Mouse (Mus musculus): Measurements from ENCODE around the gene Polr3e. TPM values are rescaled to one million over a fixed set of nuclear protein-coding genes. Genes with fewer than 3 reads are reported as not detected.

Polr3e gene
- total RNA-seq, 1 experiment: 44.4 TPM

- no peaks in the 10 kb centered on the region for H3K9me3 ChIP-seq (ENCODE audit: control insufficient read depth, insufficient read depth, low read depth, low read length)
- no peak overlapping the region; the same call in 1 of the 2 replicates for H3K27ac ChIP-seq (ENCODE audit: insufficient read depth, low read depth, low read length, poor library complexity, severe bottlenecking)
- no peak overlapping the region for H3K4me3 ChIP-seq (ENCODE audit: insufficient read depth in 1 of 2, low read depth in 1 of 2, low read length in 2 of 2, poor library complexity in 1 of 2, severe bottlenecking in 1 of 2)
- H3K4me1 ChIP-seq (ENCODE audit: control insufficient read depth in 2 of 2, insufficient read depth in 2 of 2, low read length in 2 of 2, poor library complexity in 1 of 2): peaks cover 0 to 15% of the 10 kb centered on the region in 2 experiments; a peak in 2 of 4 replicates
- in situ Hi-C loops (cut with MboI; ENCODE audit: low sequenced_read_pairs in 2 of 2, unreplicated experiment in 2 of 2): no loop called here
- TF ChIP-seq ZC3H11A (IDR thresholded peaks at IDR 0.05; ENCODE audit: borderline replicate concordance, low read depth, low read length) (no peak), CHD2 (IDR thresholded peaks at IDR 0.05; ENCODE audit: low read depth, low read length) (no peak), HCFC1 (IDR thresholded peaks at IDR 0.05; ENCODE audit: borderline replicate concordance, insufficient read depth, low read length) (no peak), ZNF384 (IDR thresholded peaks at IDR 0.05; ENCODE audit: low read depth, low read length) (no peak), MAFK (IDR thresholded peaks at IDR 0.05; ENCODE audit: insufficient read depth, low read depth, low read length) (no peak)
- no peak for DNase-seq (ENCODE audit: low read depth, low spot score)
- no peak overlapping the region for H3K9ac ChIP-seq (ENCODE audit: insufficient read depth, low read depth, low read length, poor library complexity, severe bottlenecking)
- H3K36me3 ChIP-seq (ENCODE audit: control insufficient read depth, insufficient read depth, low read length, poor library complexity, severe bottlenecking): no peaks in the 10 kb centered on the region
These were observed 19.7 kb upstream of the Polr3e start for GRCm38 (mm10) chr7:120897711-120898335.

GRCm38 (mm10) chr7:120900191-120900590 is 17.4 kb upstream of the Polr3e start:
- no peak for DNase-seq (ENCODE audit: low read depth, low spot score)
- Histone ChIP-seq H3K9me3 (ENCODE audit: control insufficient read depth, insufficient read depth, low read depth, low read length) (no peaks in the 10 kb centered on the region), H3K36me3 (ENCODE audit: control insufficient read depth, insufficient read depth, low read length, poor library complexity, severe bottlenecking) (no peaks in the 10 kb centered on the region), H3K4me1 (ENCODE audit: control insufficient read depth in 2 of 2, insufficient read depth in 2 of 2, low read length in 2 of 2, poor library complexity in 1 of 2) (peaks cover 0 to 15% of the 10 kb centered on the region in 2 experiments; a peak in 2 of 4 replicates), H3K4me3 (ENCODE audit: insufficient read depth in 1 of 2, low read depth in 1 of 2, low read length in 2 of 2, poor library complexity in 1 of 2, severe bottlenecking in 1 of 2) (no peak overlapping the region), H3K9ac (ENCODE audit: insufficient read depth, low read depth, low read length, poor library complexity, severe bottlenecking) (no peak overlapping the region), H3K27ac (ENCODE audit: insufficient read depth, low read depth, low read length, poor library complexity, severe bottlenecking) (no peak overlapping the region)
- in situ Hi-C loops (cut with MboI; ENCODE audit: low sequenced_read_pairs in 2 of 2, unreplicated experiment in 2 of 2): no loop called here
- TF ChIP-seq ZC3H11A (IDR thresholded peaks at IDR 0.05; ENCODE audit: borderline replicate concordance, low read depth, low read length): no peak
- TF ChIP-seq CHD2 (IDR thresholded peaks at IDR 0.05; ENCODE audit: low read depth, low read length): no peak
- TF ChIP-seq ZNF384 (IDR thresholded peaks at IDR 0.05; ENCODE audit: low read depth, low read length): no peak
- no peak for TF ChIP-seq MAFK (IDR thresholded peaks at IDR 0.05; ENCODE audit: insufficient read depth, low read depth, low read length)

- DNase-seq (ENCODE audit: low read depth, low spot score): no peak
- no peak overlapping the region for H3K27ac ChIP-seq (ENCODE audit: insufficient read depth, low read depth, low read length, poor library complexity, severe bottlenecking)
- no peaks in the 10 kb centered on the region for H3K36me3 ChIP-seq (ENCODE audit: control insufficient read depth, insufficient read depth, low read length, poor library complexity, severe bottlenecking)
- H3K9ac ChIP-seq (ENCODE audit: insufficient read depth, low read depth, low read length, poor library complexity, severe bottlenecking): no peak overlapping the region
- H3K4me3 ChIP-seq (ENCODE audit: insufficient read depth in 1 of 2, low read depth in 1 of 2, low read length in 2 of 2, poor library complexity in 1 of 2, severe bottlenecking in 1 of 2): no peak overlapping the region
- H3K4me1 ChIP-seq (ENCODE audit: control insufficient read depth in 2 of 2, insufficient read depth in 2 of 2, low read length in 2 of 2, poor library complexity in 1 of 2): peaks cover 0 to 15% of the 10 kb centered on the region in 2 experiments; a peak in 2 of 4 replicates
- no peaks in the 10 kb centered on the region for H3K9me3 ChIP-seq (ENCODE audit: control insufficient read depth, insufficient read depth, low read depth, low read length)
- TF ChIP-seq HCFC1 (IDR thresholded peaks at IDR 0.05; ENCODE audit: borderline replicate concordance, insufficient read depth, low read length): no peak
- TF ChIP-seq ZNF384 (IDR thresholded peaks at IDR 0.05; ENCODE audit: low read depth, low read length): no peak
- no peak for TF ChIP-seq ZC3H11A (IDR thresholded peaks at IDR 0.05; ENCODE audit: borderline replicate concordance, low read depth, low read length)
- no peak for TF ChIP-seq CHD2 (IDR thresholded peaks at IDR 0.05; ENCODE audit: low read depth, low read length)
- no peak for TF ChIP-seq MAFK (IDR thresholded peaks at IDR 0.05; ENCODE audit: insufficient read depth, low read depth, low read length)
- in situ Hi-C loops (cut with MboI; ENCODE audit: low sequenced_read_pairs in 2 of 2, unreplicated experiment in 2 of 2): no loop called here
These were observed 15.8 kb upstream of the Polr3e start for GRCm38 (mm10) chr7:120901701-120902100.

- in situ Hi-C loops (cut with MboI; ENCODE audit: low sequenced_read_pairs in 2 of 2, unreplicated experiment in 2 of 2): no loop called here
- Histone ChIP-seq H3K9ac (ENCODE audit: insufficient read depth, low read depth, low read length, poor library complexity, severe bottlenecking) (no peak overlapping the region), H3K36me3 (ENCODE audit: control insufficient read depth, insufficient read depth, low read length, poor library complexity, severe bottlenecking) (no peaks in the 10 kb centered on the region), H3K4me1 (ENCODE audit: control insufficient read depth in 2 of 2, insufficient read depth in 2 of 2, low read length in 2 of 2, poor library complexity in 1 of 2) (peaks cover 0 to 15% of the 10 kb centered on the region in 2 experiments; a peak in 2 of 4 replicates), H3K9me3 (ENCODE audit: control insufficient read depth, insufficient read depth, low read depth, low read length) (no peaks in the 10 kb centered on the region), H3K27ac (ENCODE audit: insufficient read depth, low read depth, low read length, poor library complexity, severe bottlenecking) (no peak overlapping the region), H3K4me3 (ENCODE audit: insufficient read depth in 1 of 2, low read depth in 1 of 2, low read length in 2 of 2, poor library complexity in 1 of 2, severe bottlenecking in 1 of 2) (no peak overlapping the region)
- no peak for DNase-seq (ENCODE audit: low read depth, low spot score)
- TF ChIP-seq ZC3H11A (IDR thresholded peaks at IDR 0.05; ENCODE audit: borderline replicate concordance, low read depth, low read length) (no peak), HCFC1 (IDR thresholded peaks at IDR 0.05; ENCODE audit: borderline replicate concordance, insufficient read depth, low read length) (no peak), ZNF384 (IDR thresholded peaks at IDR 0.05; ENCODE audit: low read depth, low read length) (no peak), MAFK (IDR thresholded peaks at IDR 0.05; ENCODE audit: insufficient read depth, low read depth, low read length) (no peak), CHD2 (IDR thresholded peaks at IDR 0.05; ENCODE audit: low read depth, low read length) (no peak)
These were observed 14.6 kb upstream of the Polr3e start for GRCm38 (mm10) chr7:120902931-120903330.

All from ES-E14 (cell line).